12 mouse cellular contexts compared by ENCODE assay signal in the genomic region with DNA sequence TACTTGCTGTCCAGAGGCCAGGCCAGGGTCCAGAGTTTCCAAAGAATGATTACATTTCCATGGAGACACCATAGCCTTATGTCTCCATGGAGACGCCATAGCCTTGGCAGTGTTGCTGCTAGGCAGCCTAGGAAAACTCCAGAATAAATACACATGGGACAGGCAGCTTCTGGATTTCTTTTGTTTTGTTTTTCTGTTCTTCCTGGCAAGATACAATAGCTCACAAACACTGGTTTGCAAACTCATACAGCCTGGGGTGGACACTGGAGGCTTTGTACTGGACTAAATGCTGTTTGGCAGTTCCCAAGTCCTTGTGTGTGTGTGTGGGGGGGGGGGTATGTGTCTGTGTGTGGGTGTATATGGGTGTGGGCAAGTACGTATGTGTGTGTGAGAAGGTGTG. TPM values are rescaled to one million over a fixed set of nuclear protein-coding genes. Genes with fewer than 3 reads are reported as not detected.
DNase-seq lines count a peak whose midpoint lies in the region; ATAC-seq and TF ChIP-seq lines count a peak whose summit lies in the region.
"Had no signal": no experiment of that assay in that cellular context is flagged by ENCODE, and none has a peak within 500 bp of the region (broad histone marks: within the 10 kb centered on the region; RNA-seq: fewer than 3 reads in every experiment).

No protein-coding gene starts in this region.

- no peak overlapping the region for H3K27ac ChIP-seq in heart, adult 2 months
- H3K27ac ChIP-seq in forebrain, embryonic 14.5 days (ENCODE audit: low read depth, low read length), result no peak overlapping the region
- no peak overlapping the region for H3K27ac ChIP-seq in midbrain, embryonic 15.5 days
- H3K27ac ChIP-seq: macrophage had no signal

- H3K9ac ChIP-seq in heart, adult 2 months (ENCODE audit: low read depth, low read length), result no peak overlapping the region
- H3K9ac ChIP-seq in forebrain, embryonic 14.5 days (ENCODE audit: low read length), result no peak overlapping the region
- H3K9ac ChIP-seq in midbrain, embryonic 15.5 days, result no peak overlapping the region

- WGBS in heart, adult 2 months, result 33% methylated on average over 2 of the region's 2 CpGs
- 32% methylated on average over 2 of the region's 2 CpGs for WGBS in forebrain, embryonic 14.5 days
- 12% methylated on average over 2 of the region's 2 CpGs for WGBS in midbrain, embryonic 15.5 days

- DNase-seq in heart, postnatal 10 days, result peak; percentile 20 to 23
- DNase-seq in heart, adult 2 months, result no peak
- DNase-seq in adipocyte (ENCODE audit: low spot score), result peak; percentile 70
- DNase-seq in forebrain, embryonic 14.5 days (ENCODE audit: low spot score), result peak; percentile 81
- DNase-seq in cerebellum, adult 11 months, result no peak
- no peak for DNase-seq in natural killer cell, adult 2 months (ENCODE audit: low spot score in 2 of 2)
- no peak for DNase-seq in adrenal gland, adult 18-20 months (ENCODE audit: low spot score in 2 of 2)
- DNase-seq: adrenal gland, postnatal 36 days; heart, postnatal 36 days; right cerebral cortex, postnatal 14 days had no signal

- no peaks in the 10 kb centered on the region for H3K79me2 ChIP-seq in heart, adult 2 months (replicated peaks; ENCODE audit: control insufficient read depth, insufficient read depth, low read length)

- H3K4me1 ChIP-seq in heart, adult 2 months (ENCODE audit: control insufficient read depth, insufficient read depth, low read length), result peaks cover 4% of the 10 kb centered on the region
- peaks cover 3% of the 10 kb centered on the region; the same call in 1 of the 2 replicates for H3K4me1 ChIP-seq in forebrain, embryonic 14.5 days (ENCODE audit: control insufficient read depth, insufficient read depth, low read length)
- peaks cover 5% of the 10 kb centered on the region for H3K4me1 ChIP-seq in midbrain, embryonic 15.5 days

- TF ChIP-seq CTCF in heart, adult 2 months (IDR thresholded peaks at IDR 0.05), result no peak

- no peak for TF ChIP-seq POLR2A in heart, adult 2 months (IDR thresholded peaks at IDR 0.05; ENCODE audit: insufficient read depth, low read depth, low read length)

- H3K27me3 ChIP-seq in heart, adult 2 months (ENCODE audit: control insufficient read depth, insufficient read depth, low read length), result no peaks in the 10 kb centered on the region
- H3K27me3 ChIP-seq in forebrain, embryonic 14.5 days (replicated peaks; ENCODE audit: control insufficient read depth, insufficient read depth, low read length), result no peaks in the 10 kb centered on the region
- no peaks in the 10 kb centered on the region for H3K27me3 ChIP-seq in midbrain, embryonic 15.5 days (replicated peaks)

- ATAC-seq in forebrain, embryonic 14.5 days, result peak; percentile 92
- ATAC-seq in midbrain, embryonic 15.5 days (replicated peaks), result peak; percentile 86

- intact Hi-C loops in heart, postnatal 10 days (cut with DNase I), result no loop called here
- intact Hi-C loops in heart, adult 2 months (cut with DNase I), result no loop called here

- no peak for TF ChIP-seq EP300 in heart, adult 2 months (IDR thresholded peaks at IDR 0.05; ENCODE audit: insufficient read depth, low read depth, low read length)

- peaks cover 3% of the 10 kb centered on the region; the same call in 1 of the 2 replicates for H3K9me3 ChIP-seq in forebrain, embryonic 14.5 days (replicated peaks; ENCODE audit: control insufficient read depth, low read length)
- H3K9me3 ChIP-seq in midbrain, embryonic 15.5 days, result peaks cover 1% of the 10 kb centered on the region; the same call in 1 of the 2 replicates

- H3K4me2 ChIP-seq in forebrain, embryonic 14.5 days (ENCODE audit: low read length), result no peak overlapping the region
- no peak overlapping the region for H3K4me2 ChIP-seq in midbrain, embryonic 15.5 days

- H3K36me3 ChIP-seq in heart, adult 2 months (ENCODE audit: control insufficient read depth, insufficient read depth, low read length), result no peaks in the 10 kb centered on the region
- no peaks in the 10 kb centered on the region for H3K36me3 ChIP-seq in forebrain, embryonic 14.5 days (ENCODE audit: control insufficient read depth, insufficient read depth, low read length)
- no peaks in the 10 kb centered on the region for H3K36me3 ChIP-seq in midbrain, embryonic 15.5 days (replicated peaks)

- H3K4me3 ChIP-seq in heart, adult 2 months, result no peak overlapping the region
- H3K4me3 ChIP-seq in forebrain, embryonic 14.5 days (ENCODE audit: low read depth, low read length), result no peak overlapping the region
- H3K4me3 ChIP-seq in midbrain, embryonic 15.5 days, result no peak overlapping the region

RNA-seq across cellular contexts. Expression of a gene that starts 29.1 kb away (rescaled TPM):
- 1 to 10 TPM; 5.2 to 6.2 TPM for total RNA-seq in heart, postnatal 10 days (2021)
- 1 to 10 TPM; 9.1 to 9.8 TPM for total RNA-seq in heart, adult 2 months (2021)
- polyA plus RNA-seq in heart, adult 2 months (2012; rRNA removed), result 5.7 and 7.4 TPM in 2 replicates
- 1.0 and 1.3 TPM in 2 replicates for polyA plus RNA-seq in forebrain, embryonic 14.5 days (2014; fragmentation: Nextera tagmentation; extraction: Ambion mirVana)
- 1.6 and 1.8 TPM in 2 replicates for polyA plus RNA-seq in midbrain, embryonic 15.5 days (2015; fragmentation: Nextera tagmentation; extraction: Ambion mirVana)
- total RNA-seq in adrenal gland, adult 18-20 months (2021), result 10 to 100 TPM; 13.8 to 16.9 TPM

RNA-seq across cellular contexts. Expression of a gene that starts 52.6 kb away (rescaled TPM):
- under 1 TPM in 1 of 2 experiments, not detected in 1; 0.60 TPM for total RNA-seq in heart, postnatal 10 days (2021)
- under 1 TPM in 1 of 2 experiments, not detected in 1; 0.09 TPM for total RNA-seq in heart, adult 2 months (2021)
- polyA plus RNA-seq in heart, adult 2 months (2012; rRNA removed), result 0.20 and 0.72 TPM in 2 replicates
- polyA plus RNA-seq in forebrain, embryonic 14.5 days (2014; fragmentation: Nextera tagmentation; extraction: Ambion mirVana), result 0.80 and 0.82 TPM in 2 replicates
- 1.8 TPM in 2 replicates for polyA plus RNA-seq in midbrain, embryonic 15.5 days (2015; fragmentation: Nextera tagmentation; extraction: Ambion mirVana)
- 1 to 10 TPM; 1.3 to 1.5 TPM for total RNA-seq in adrenal gland, adult 18-20 months (2021)
- polyA plus RNA-seq: macrophage had no signal

Comparison
In these comparisons a context has a peak if more than half of its experiments do, and no peak if none do; other contexts are left out.
1. DNase-seq: peak in heart, postnatal 10 days (2 of 2), adipocyte (single experiment) and forebrain, embryonic 14.5 days (single experiment); none in heart, adult 2 months (0 of 2), cerebellum, adult 11 months (single experiment), natural killer cell, adult 2 months (0 of 2) and adrenal gland, adult 18-20 months (0 of 2).